Mouse (Mus musculus) naive thymus-derived CD4-positive, alpha-beta T cell, adult 2 months (primary cell): ENCODE measurements around the gene Pygl.

Experiments
- DNase-seq: peaks from one replicate; pipeline ENCODE4 v3.0.0-alpha.2; 2011; ENCODE audit warnings: low read depth

The Pygl gene

GRCm38 (mm10) chr12:70231294-70231693, at the start of gene Pygl:
TSS of gene Pygl (minus strand) at chr12:70231488.
- DNase-seq: no peak

- no peak for DNase-seq
These were observed 49.6 kb upstream of the Pygl start for GRCm38 (mm10) chr12:70280930-70281329.

GRCm38 (mm10) chr12:70280381-70280780, 49.1 kb upstream of the Pygl start:
- DNase-seq: peak; percentile 46

- DNase-seq: no peak
These were observed 46.0 kb upstream of the Pygl start for GRCm38 (mm10) chr12:70277071-70277939.

GRCm38 (mm10) chr12:70269724-70270123, 38.4 kb upstream of the Pygl start:
- DNase-seq: no peak

GRCm38 (mm10) chr12:70267314-70267713, 36.0 kb upstream of the Pygl start:
- no peak for DNase-seq

GRCm38 (mm10) chr12:70266494-70266931, 35.2 kb upstream of the Pygl start:
- DNase-seq: no peak

GRCm38 (mm10) chr12:70263721-70264120, 32.4 kb upstream of the Pygl start:
- no peak for DNase-seq

- DNase-seq: no peak
These were observed 31.1 kb upstream of the Pygl start for GRCm38 (mm10) chr12:70262271-70262953.

GRCm38 (mm10) chr12:70251210-70251884, 20.1 kb upstream of the Pygl start:
- DNase-seq: peak; percentile 25

- no peak for DNase-seq
These were observed 18.4 kb upstream of the Pygl start for GRCm38 (mm10) chr12:70249616-70250157.

GRCm38 (mm10) chr12:70247683-70248474, 16.6 kb upstream of the Pygl start:
- no peak for DNase-seq

GRCm38 (mm10) chr12:70242550-70242949, 11.3 kb upstream of the Pygl start:
- no peak for DNase-seq

GRCm38 (mm10) chr12:70239741-70240140, 8.5 kb upstream of the Pygl start:
- DNase-seq: no peak

GRCm38 (mm10) chr12:70238604-70239003, 7.3 kb upstream of the Pygl start:
- DNase-seq: no peak

- peak; percentile 62 for DNase-seq
These were observed 3.7 kb upstream of the Pygl start for GRCm38 (mm10) chr12:70234938-70235484.

- DNase-seq: peak; percentile 78
These were observed 3.1 kb upstream of the Pygl start for GRCm38 (mm10) chr12:70234411-70234810.

- no peak for DNase-seq
These were observed 2.5 kb upstream of the Pygl start for GRCm38 (mm10) chr12:70233637-70234315.

- peak; percentile 64 for DNase-seq
These were observed 794 bp upstream of the Pygl start for GRCm38 (mm10) chr12:70232020-70232544.

GRCm38 (mm10) chr12:70228155-70228554, 3.1 kb downstream of the Pygl start:
- no peak for DNase-seq
